Mouse (Mus musculus) C2C12 (cell line): ENCODE data around the gene Btn2a2.

Experiments
- CTCF ChIP-seq: IDR thresholded peaks from one replicate; pipeline ENCODE4 v1.5.1; 2011; ENCODE audit not compliant: control insufficient read depth, insufficient read depth, insufficient read length
- MYOD1 ChIP-seq: IDR thresholded peaks from one replicate; pipeline ENCODE4 v1.6.1; 2011; ENCODE audit warnings: low read depth; ENCODE audit not compliant: control insufficient read depth, insufficient read length

DNA sequence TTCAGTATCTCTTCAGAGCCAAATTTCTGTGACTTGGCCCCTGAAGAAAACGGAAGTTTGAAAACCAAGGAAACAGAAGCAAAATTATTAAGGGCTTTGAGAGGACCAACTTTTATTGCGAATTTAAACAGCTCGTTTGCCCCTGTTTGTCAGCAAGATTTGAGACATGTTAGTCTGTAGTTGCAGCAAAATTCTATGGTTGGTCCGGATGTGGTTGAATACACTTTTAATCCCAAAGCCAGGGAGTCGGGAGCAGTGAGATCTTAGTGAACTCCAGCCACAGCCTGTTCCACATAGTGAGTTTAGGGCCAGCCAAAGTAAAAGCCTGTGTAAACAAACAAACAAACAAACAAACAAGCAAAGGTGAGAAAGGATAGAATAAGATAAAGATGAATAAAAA lies 55.5 kb downstream of the Btn2a2 start:
- no peak for TF ChIP-seq CTCF
- no peak for TF ChIP-seq MYOD1
